Mouse (Mus musculus) thymus, adult 2 months (tissue): ENCODE data around the gene Cog4. TPM values are rescaled to one million over a fixed set of nuclear protein-coding genes. Genes with fewer than 3 reads are reported as not detected.

Experiments
- DNase-seq: peaks from one replicate; pipeline ENCODE4 v3.0.0; 2021
- H3K27ac ChIP-seq: fragments of 200-500 bp; 2 replicates; pipeline ENCODE4 v1.5.1; 2012; ENCODE audit warnings: low read length, control low read depth; ENCODE audit not compliant: control insufficient read depth, insufficient read depth
- H3K27me3 ChIP-seq: fragments of 200-500 bp; 2 replicates; pipeline ENCODE4 v1.6.1; 2012; ENCODE audit warnings: mild to moderate bottlenecking, low read length, moderate library complexity, mixed read lengths; ENCODE audit not compliant: control insufficient read depth, insufficient read depth
- H3K36me3 ChIP-seq: fragments of 200-500 bp; 2 replicates; pipeline ENCODE4 v1.6.1; 2012; ENCODE audit warnings: mild to moderate bottlenecking, low read length, moderate library complexity; ENCODE audit not compliant: control insufficient read depth, insufficient read depth
- H3K4me1 ChIP-seq: fragments of 200-500 bp; replicated peaks from 2 replicates; pipeline ENCODE4 v1.6.1; 2012; ENCODE audit warnings: low read length; ENCODE audit not compliant: control insufficient read depth, insufficient read depth
- H3K4me3 ChIP-seq: fragments of 200-500 bp; 2 replicates; pipeline ENCODE4 v1.5.1; 2012; ENCODE audit warnings: mild to moderate bottlenecking, low read length, control low read depth, moderate library complexity; ENCODE audit not compliant: control insufficient read depth, insufficient read depth
- CTCF ChIP-seq: fragments of 200-500 bp; IDR thresholded peaks from 2 replicates; pipeline ENCODE4 v1.5.1; 2012; ENCODE audit warnings: mild to moderate bottlenecking, control low read depth, low read length, moderate library complexity, borderline replicate concordance; ENCODE audit not compliant: control insufficient read depth, poor library complexity, insufficient read depth; ENCODE audit errors: extremely low read depth
- POLR2A ChIP-seq: fragments of 200-500 bp; IDR thresholded peaks from 2 replicates; pipeline ENCODE4 v1.6.1; 2012; ENCODE audit warnings: mild to moderate bottlenecking, low read length, control low read depth, moderate library complexity; ENCODE audit not compliant: control insufficient read depth, poor library complexity, insufficient read depth; ENCODE audit errors: extremely low read depth
- WGBS: fragments of 180-500 bp; shearing (Covaris S2); methylation state at CpG from one replicate; pipeline ENCODE4 v1.1.7; 2018; 5-methylcytosine and 5-hydroxymethylcytosine counted together
- polyA plus RNA-seq: library from polyadenylated mRNA; depleted of rRNA; stranded (reverse); fragments of >200 nt; gene quantifications from 2 replicates; pipeline ENCODE4 v1.2.3, GENCODE M21; 2012

Cog4 gene
- polyA plus RNA-seq, 1 experiment = 38.3 TPM

DNA sequence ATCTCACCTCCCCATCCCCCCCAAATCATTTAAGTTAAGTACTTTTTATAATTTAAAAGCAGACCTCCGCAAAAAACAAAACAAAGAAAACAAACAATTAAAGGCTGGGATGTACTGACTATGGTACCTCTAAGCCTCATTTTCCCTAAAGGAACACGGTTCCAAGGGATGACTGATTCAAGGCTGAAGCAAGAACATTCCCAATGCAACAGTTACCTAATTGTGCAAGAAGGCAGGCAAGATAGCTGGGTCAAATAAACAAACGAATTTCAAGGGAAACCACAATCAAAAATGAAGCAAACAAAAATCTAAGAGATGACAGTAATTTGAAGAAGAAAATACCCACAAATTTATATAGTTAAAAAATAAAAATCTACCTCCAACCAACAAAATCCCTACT is 24.4 kb upstream of the Cog4 start:
- Histone ChIP-seq H3K27me3 (no peaks in the 10 kb centered on the region), H3K4me1 (no peaks in the 10 kb centered on the region), H3K36me3 (peaks cover 99% of the 10 kb centered on the region), H3K27ac (no peak overlapping the region), H3K4me3 (no peak overlapping the region)
- DNase-seq = no peak
- TF ChIP-seq CTCF (no peak), POLR2A (no peak)
- 92% methylated on average over 3 of the region's 3 CpGs for WGBS

DNA sequence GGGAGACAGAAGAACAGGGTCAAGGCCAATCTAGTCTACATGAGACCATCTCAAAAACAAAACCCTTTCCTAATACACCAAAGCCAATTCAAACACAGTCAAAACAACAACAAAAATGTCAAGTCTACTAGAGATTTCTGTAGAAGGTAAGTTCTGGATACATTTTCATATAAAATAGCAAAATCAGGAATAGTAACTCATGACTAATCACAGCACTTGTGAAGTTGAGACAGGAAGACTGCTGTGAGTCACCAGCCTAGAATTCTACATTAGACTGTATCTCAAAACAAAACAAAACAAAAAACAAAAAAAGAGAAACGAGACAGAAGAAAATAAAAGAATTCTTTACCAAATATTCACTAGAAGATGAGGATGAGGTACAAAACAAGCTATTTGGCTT is 21.5 kb upstream of the Cog4 start:
- no peak for DNase-seq
- 86% methylated on average over 1 of the region's 1 CpGs for WGBS
- Histone ChIP-seq H3K4me3 (no peak overlapping the region), H3K4me1 (no peaks in the 10 kb centered on the region), H3K36me3 (peaks cover 99% of the 10 kb centered on the region), H3K27ac (no peak overlapping the region), H3K27me3 (no peaks in the 10 kb centered on the region)
- TF ChIP-seq CTCF (no peak), POLR2A (no peak)

GRCm38 (mm10) chr8:110828511-110828910 is 17.9 kb upstream of the Cog4 start:
- WGBS = 85% methylated on average over 3 of the region's 3 CpGs
- TF ChIP-seq POLR2A (no peak), CTCF (no peak)
- no peaks in the 10 kb centered on the region for H3K27me3 ChIP-seq
- H3K4me3 ChIP-seq = no peak overlapping the region
- H3K36me3 ChIP-seq = peaks cover 98% of the 10 kb centered on the region
- no peak overlapping the region for H3K27ac ChIP-seq
- DNase-seq = no peak
- no peaks in the 10 kb centered on the region for H3K4me1 ChIP-seq

- 93% methylated on average over 3 of the region's 3 CpGs for WGBS
- no peak for DNase-seq
- Histone ChIP-seq H3K27me3 (no peaks in the 10 kb centered on the region), H3K4me3 (no peak overlapping the region), H3K36me3 (peaks cover 97% of the 10 kb centered on the region), H3K27ac (no peak overlapping the region), H3K4me1 (no peaks in the 10 kb centered on the region)
- TF ChIP-seq CTCF (no peak), POLR2A (no peak)
Observed at GRCm38 (mm10) chr8:110831956-110832355, 14.4 kb upstream of the Cog4 start.

- Histone ChIP-seq H3K27ac (no peak overlapping the region), H3K4me3 (no peak overlapping the region), H3K4me1 (peaks cover 5% of the 10 kb centered on the region; the same call in 1 of the 2 replicates), H3K27me3 (no peaks in the 10 kb centered on the region), H3K36me3 (peaks cover 66% of the 10 kb centered on the region)
- DNase-seq = no peak
- no peak for TF ChIP-seq CTCF
- no peak for TF ChIP-seq POLR2A
- 92% methylated on average over 3 of the region's 3 CpGs for WGBS
Observed at GRCm38 (mm10) chr8:110842012-110842574, 4.3 kb upstream of the Cog4 start.

DNA sequence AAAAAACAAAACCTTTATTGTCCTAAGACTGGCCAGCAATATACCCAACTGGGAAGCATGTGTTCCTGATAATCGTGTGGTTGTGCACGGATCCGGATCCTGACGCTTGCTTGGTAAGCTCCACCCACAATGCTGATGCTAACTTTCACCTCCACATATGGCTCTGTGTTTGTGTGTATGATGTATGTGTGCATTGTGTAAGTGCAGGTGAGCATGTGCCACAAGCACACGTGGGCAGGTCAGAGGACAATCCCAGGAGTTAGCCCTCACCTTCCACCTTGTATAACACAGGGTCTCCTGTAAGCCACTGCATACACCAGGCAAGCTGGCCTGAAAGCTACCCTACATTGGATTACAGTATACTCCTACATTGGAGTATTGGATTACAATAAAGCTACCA is 3.2 kb upstream of the Cog4 start:
- Histone ChIP-seq H3K4me1 (peaks cover 7% of the 10 kb centered on the region; the same call in 1 of the 2 replicates), H3K27me3 (no peaks in the 10 kb centered on the region), H3K27ac (no peak overlapping the region), H3K36me3 (peaks cover 55% of the 10 kb centered on the region), H3K4me3 (no peak overlapping the region)
- TF ChIP-seq CTCF = no peak
- no peak for TF ChIP-seq POLR2A
- no peak for DNase-seq
- 94% methylated on average over 5 of the region's 5 CpGs for WGBS

- no peak for DNase-seq
- Histone ChIP-seq H3K27me3 (no peaks in the 10 kb centered on the region), H3K4me3 (no peak overlapping the region), H3K27ac (no peak overlapping the region), H3K4me1 (peaks cover 7% of the 10 kb centered on the region; the same call in 1 of the 2 replicates), H3K36me3 (peaks cover 40% of the 10 kb centered on the region)
- TF ChIP-seq POLR2A (no peak), CTCF (no peak)
- 66% methylated on average over 3 of the region's 3 CpGs for whole genome bisulfite sequencing
Observed at GRCm38 (mm10) chr8:110844941-110845340, 1.5 kb upstream of the Cog4 start.
